Mouse (Mus musculus) embryonic stem cell, embryonic (primary cell): ENCODE data around the gene Tnrc18.

Experiments used
- CTCF ChIA-PET, 4 experiments: fragments of 300-600 bp in 2 of 4; fragments of 350-600 bp in 2 of 4; sonication (Branson Sonifier 250); formaldehyde crosslinking; loops; one replicate each; lab custom pipeline; 2022; ENCODE audit warnings: inconsistent platforms in 2 of 4; lab: Charles Lee
- POLR2A ChIA-PET, 4 experiments: fragments of 300-600 bp in 2 of 4; fragments of 350-600 bp in 2 of 4; sonication (Branson Sonifier 250); formaldehyde crosslinking; loops; one replicate each; lab custom pipeline; 2022; ENCODE audit warnings: antibody characterized with exemption in 4 of 4, inconsistent platforms in 1 of 4; lab: Charles Lee

Tnrc18 gene

DNA sequence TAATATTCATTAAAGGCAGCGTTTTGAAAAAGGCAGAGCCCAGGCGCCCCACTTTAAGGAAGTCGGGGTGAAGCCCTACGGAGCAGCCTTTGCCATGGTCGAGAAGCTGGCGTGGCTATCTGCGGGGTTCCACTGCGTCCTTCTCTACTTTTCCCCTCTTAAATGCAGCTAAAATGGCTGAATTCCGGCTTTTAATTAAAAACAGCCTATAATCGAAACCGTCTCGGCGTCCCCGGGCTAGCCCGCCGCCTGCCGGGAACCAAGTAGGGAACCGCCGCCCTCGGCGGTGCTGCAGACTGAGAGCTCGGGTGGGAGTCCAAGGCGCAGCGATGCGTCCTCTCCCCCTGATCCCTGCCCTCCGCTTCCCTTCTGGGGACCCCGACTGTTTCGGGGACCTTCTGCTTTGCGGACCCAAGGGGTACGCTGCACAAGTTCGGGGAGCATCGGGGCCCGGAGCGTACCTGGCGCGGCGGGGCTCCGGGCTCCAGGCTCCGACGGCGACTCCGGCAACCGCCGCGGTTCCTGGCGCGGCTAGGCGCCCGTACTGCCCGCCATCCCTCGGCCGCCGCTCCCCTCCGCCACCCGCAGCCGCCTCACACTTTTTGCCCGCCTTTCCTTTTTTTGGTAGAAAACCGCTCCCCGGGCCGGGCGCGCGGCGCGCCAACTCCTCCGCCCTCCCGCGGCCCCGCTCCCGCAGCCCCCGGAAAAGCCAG lies 495 bp downstream of the Tnrc18 start:
- CTCF ChIA-PET: interaction anchor here (0.5 to 1.9 kb wide), 9 partner anchors 13 to 99 kb away, joined by 3 to 6 read pairs (median 3); no protein-coding TSS in a partner anchor
- POLR2A ChIA-PET: interaction anchor here (0.5 to 16.7 kb wide), 40 partner anchors 7 to 376 kb away, joined by 3 to 281 read pairs (median 4); partner anchors contain the start of gene Actb (in 2 of the 4)

DNA sequence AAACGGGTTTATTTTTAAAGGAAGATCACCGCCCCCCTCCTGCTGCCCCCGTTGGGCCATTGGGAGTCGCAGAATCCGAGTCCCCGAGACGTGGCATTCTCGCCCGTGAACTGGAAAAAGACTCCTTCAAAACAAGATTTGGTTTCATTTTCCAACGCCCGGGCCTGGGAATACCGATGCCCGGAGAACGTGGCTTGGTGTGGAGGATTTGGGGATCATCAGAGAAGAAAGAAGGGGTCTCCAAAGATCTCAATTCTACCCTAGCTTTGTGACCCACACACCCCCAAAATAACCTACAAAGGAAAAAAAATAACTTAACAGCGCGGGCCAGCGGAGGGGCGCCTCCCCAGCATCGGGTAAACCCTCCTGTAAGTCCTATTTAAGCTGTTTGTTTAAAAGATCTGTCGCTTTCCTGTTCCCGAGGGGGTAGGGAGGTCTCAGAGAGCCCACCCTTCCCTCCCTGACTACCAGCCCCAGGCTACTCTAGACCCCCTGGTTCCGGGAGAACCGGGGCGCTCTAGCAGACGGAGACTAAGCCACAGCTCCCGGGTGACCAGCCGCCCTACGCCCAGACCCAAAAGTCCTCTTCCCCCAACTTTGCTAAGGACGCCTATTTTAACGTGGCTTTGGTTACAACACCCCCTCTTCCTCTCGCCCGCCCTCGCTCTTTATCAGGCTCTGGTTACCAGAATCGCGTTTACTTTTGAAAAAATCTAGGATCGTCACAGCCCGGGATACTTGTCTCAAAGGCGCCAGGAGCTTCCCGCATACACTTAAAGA lies 1.2 kb downstream of the Tnrc18 start:
- POLR2A ChIA-PET: interaction anchor here (0.5 to 16.7 kb wide), 29 partner anchors 7 to 350 kb away, joined by 3 to 281 read pairs (median 5); partner anchors contain the start of genes Actb (in 2 of the 4) and Mmd2 (in 1 of the 4)

DNA sequence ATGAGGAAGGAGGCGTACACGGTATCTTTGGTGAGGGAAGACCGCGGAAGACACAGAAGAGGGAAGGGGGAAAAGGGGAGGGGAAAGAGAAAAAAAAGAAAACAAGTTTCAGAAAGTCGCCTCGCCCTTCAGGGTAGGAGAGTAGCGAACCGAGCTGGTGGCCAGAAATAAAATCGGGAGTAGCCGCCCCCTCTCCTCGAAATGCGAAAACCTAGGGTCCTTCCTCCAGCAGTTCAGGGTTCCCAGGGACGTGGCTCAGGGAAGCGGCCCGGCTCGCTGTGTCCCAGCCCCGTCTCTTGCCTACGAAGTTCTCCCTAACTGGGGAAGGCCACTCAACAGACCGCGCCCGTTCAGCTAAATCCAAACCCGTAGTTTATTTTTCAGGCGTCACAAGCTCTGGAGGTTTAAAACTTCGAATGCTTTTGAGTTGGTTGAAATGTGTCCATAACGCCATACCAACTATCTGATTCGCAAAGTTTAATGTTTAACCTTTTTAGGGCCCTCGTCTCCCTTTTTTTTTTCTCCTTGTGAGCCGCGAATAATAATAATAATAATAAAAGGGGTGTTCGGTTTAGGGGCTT lies 2.0 kb downstream of the Tnrc18 start:
- POLR2A ChIA-PET: interaction anchor here (0.5 to 16.7 kb wide), 16 partner anchors 8 to 207 kb away, joined by 3 to 281 read pairs (median 4); partner anchors contain the start of genes Actb (in 1 of the 4) and Mmd2 (in 1 of the 4)
- CTCF ChIA-PET: interaction anchor here in 1 of 4 experiments (1.0 kb wide), 1 partner anchor 98 kb away, joined by 3 read pairs; no protein-coding TSS in a partner anchor

More for the DNA sequence above, 1.2 kb downstream of the Tnrc18 start:
- CTCF ChIA-PET: interaction anchor here in 3 of 4 experiments (0.8 to 1.9 kb wide), 4 partner anchors 12 to 99 kb away, joined by 3 to 6 read pairs (median 4); no protein-coding TSS in a partner anchor

GRCm38 (mm10) chr5:142814711-142815420 lies 2.6 kb downstream of the Tnrc18 start:
- ChIA-PET CTCF (no interaction called here), POLR2A (interaction anchor here in 3 of 4 experiments (1.4 to 16.7 kb wide), 9 partner anchors 7 to 147 kb away, joined by 3 to 281 read pairs (median 11); partner anchors contain the start of gene Actb (in 1 of the 3))

GRCm38 (mm10) chr5:142814161-142814651 lies 3.3 kb downstream of the Tnrc18 start:
- ChIA-PET CTCF (interaction anchor here in 1 of 4 experiments (0.6 kb wide), 1 partner anchor 473 kb away, joined by 9 read pairs; no protein-coding TSS in a partner anchor), POLR2A (interaction anchor here (0.5 to 16.7 kb wide), 10 partner anchors 9 to 92 kb away, joined by 3 to 281 read pairs (median 4); partner anchors contain the start of gene Actb (in 1 of the 4))

- POLR2A ChIA-PET: interaction anchor here (0.5 to 16.7 kb wide), 16 partner anchors 7 to 148 kb away, joined by 3 to 281 read pairs (median 4); partner anchors contain the start of genes Actb (in 1 of the 4) and Tnrc18 (in 1 of the 4)
- CTCF ChIA-PET: interaction anchor here in 2 of 4 experiments (0.6 to 1.3 kb wide), 3 partner anchors 10 to 474 kb away, joined by 3 to 9 read pairs (median 5); no protein-coding TSS in a partner anchor
These were observed 3.7 kb downstream of the Tnrc18 start for GRCm38 (mm10) chr5:142813722-142814111.

DNA sequence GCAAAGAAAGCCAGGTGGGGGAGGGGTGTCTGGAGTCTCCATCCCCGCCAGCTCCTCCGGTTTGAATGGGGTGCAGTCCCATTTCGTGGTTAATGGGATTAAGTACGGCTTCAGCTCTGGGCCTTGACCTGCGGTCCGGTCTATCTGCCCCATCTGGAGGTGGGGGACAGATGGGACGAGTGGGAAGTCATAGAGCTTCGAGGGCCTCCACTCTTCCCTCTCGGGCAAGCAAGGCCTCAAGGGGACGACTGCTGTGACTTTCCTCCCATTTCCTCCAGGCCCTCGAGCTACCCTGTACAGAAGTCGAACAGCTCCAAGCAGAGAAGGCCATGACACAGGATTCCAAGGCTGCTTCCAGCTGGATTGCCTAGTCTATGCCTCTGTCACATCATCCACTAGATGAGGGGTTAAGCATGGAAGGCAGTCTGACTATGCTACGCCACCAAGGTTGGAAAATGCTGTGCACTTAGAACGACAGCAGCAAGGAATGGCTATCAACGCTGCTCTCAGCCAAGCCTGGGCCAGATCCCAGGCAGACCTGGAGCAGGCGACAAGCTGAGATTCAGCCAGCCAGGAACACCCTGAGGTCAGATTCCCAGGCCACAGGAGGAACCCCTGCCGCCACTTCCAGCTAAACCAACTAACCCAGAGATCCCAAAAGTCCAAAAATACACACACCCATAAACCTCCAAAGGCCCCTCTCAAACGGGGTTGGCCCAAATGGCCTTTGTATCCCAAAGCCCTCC lies 4.3 kb downstream of the Tnrc18 start:
- ChIA-PET CTCF (interaction anchor here in 2 of 4 experiments (0.7 to 1.3 kb wide), 3 partner anchors 10 to 315 kb away, joined by 3 to 5 read pairs (median 3); no protein-coding TSS in a partner anchor), POLR2A (interaction anchor here (0.5 to 16.7 kb wide), 19 partner anchors 8 to 150 kb away, joined by 3 to 281 read pairs (median 3); partner anchors contain the start of genes Actb (in 1 of the 4), Fbxl18 (in 1 of the 4) and Tnrc18 (in 1 of the 4))

- CTCF ChIA-PET: interaction anchor here in 2 of 4 experiments (0.7 to 1.3 kb wide), 2 partner anchors 45 to 315 kb away, joined by 3 read pairs; no protein-coding TSS in a partner anchor
- POLR2A ChIA-PET: interaction anchor here (0.6 to 16.7 kb wide), 15 partner anchors 8 to 150 kb away, joined by 3 to 281 read pairs (median 4); partner anchors contain the start of genes Fbxl18 (in 1 of the 4) and Tnrc18 (in 1 of the 4)
These were observed 4.9 kb downstream of the Tnrc18 start for GRCm38 (mm10) chr5:142812621-142812975.

DNA sequence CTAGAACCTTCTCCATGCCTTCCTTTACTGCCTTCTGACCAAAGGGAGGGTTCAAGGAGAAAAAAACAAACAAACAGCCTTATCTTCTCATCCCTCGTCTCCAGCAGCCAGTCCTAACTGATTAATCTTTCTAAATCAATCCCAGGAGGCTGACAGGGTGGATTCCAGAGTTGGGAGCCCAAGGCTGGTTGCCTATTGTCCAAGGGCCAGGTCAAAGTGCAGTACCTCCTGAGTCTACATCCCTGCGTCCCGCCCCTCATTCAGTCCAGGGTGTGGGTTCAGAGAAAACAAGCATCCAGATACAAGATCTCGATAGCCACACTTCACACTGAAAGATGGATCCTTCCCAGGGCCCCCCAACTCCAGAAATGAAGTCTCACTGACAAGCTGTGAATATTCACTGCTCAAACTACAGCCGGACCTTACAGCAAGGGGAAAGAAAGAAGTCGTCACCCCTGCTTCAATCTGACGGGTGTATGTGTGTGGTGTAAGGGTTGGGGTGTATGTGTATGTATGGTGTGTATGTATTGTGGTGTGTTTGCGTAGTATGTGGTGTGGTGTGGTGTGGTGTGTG lies 5.5 kb downstream of the Tnrc18 start:
- CTCF ChIA-PET: interaction anchor here in 1 of 4 experiments (1.0 kb wide), 1 partner anchor 42 kb away, joined by 3 read pairs; no protein-coding TSS in a partner anchor
- POLR2A ChIA-PET: interaction anchor here in 2 of 4 experiments (0.6 to 16.7 kb wide), 8 partner anchors 9 to 150 kb away, joined by 3 to 281 read pairs (median 11); partner anchors contain the start of genes Fbxl18 (in 1 of the 2) and Tnrc18 (in 1 of the 2)

DNA sequence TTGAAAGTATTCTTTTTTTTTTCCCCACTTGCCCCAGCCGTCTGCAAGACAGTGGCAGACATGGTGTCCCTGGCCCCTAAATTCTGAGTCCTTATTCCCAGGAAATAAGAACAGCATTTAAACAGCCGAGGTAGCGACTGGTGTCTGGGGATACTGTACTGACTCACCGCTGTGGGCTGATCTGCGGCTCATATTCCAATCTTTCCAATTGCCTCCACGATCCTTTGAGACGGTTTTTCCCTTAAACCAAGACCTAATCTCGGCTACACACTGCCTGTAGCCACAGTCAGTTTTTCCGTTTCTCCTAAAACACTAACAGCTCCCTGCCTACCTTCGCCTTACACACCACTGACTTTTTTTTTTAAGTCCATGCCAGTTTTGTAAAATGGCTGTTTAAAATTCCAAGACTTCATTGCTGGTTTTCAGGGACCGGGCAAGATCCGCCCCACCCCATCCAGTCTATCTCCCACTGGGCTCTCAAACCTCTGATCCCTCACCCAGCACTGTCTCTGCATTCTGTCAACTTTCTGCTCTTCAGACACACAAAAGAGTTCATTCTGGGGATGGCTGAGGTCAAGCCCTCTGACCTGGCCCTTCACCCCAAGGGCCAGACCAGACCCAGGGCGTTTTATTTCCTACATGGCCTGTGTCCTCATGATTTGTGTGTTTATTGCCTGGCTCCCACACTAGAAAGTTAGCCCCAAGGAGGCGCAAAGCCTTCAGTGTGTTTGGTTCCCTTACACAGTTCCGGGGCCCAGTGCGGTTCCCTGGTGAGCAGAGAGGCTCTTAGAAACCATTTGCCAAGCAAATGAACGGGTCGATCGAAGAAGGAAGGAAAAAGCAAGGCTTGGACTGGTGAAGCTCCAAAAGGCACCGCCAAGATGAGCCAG lies 6.5 kb downstream of the Tnrc18 start:
- ChIA-PET POLR2A (interaction anchor here (0.6 to 16.7 kb wide), 10 partner anchors 8 to 262 kb away, joined by 3 to 281 read pairs (median 4); partner anchors contain the start of gene Tnrc18 (in 1 of the 4)), CTCF (interaction anchor here in 2 of 4 experiments (0.6 to 1.0 kb wide), 4 partner anchors 43 to 114 kb away, joined by 3 to 4 read pairs (median 3); no protein-coding TSS in a partner anchor)

DNA sequence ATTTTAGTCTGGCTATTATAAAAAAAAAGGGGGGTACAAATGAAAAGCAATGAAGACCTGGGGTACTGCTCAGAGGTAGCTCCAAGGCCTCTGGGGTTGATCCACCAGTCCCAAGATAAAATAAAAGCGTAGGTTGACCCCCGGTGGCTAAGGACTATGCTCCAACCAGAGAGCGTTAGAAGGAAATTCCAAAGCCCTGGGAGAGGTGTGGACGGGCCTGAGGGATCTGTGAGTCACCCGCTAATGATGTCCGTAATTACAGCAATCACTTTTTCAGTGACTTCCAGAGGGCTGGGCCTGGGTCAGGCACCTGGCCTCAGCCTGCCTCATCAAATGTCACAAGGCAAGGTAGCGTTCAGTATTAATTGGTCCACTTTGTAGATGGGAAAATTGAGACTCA lies 9.8 kb downstream of the Tnrc18 start:
- ChIA-PET CTCF (interaction anchor here in 3 of 4 experiments (0.6 to 1.3 kb wide), 6 partner anchors 14 to 1191 kb away, joined by 3 read pairs; no protein-coding TSS in a partner anchor), POLR2A (interaction anchor here (0.6 to 8.0 kb wide), 15 partner anchors 8 to 131 kb away, joined by 3 to 105 read pairs (median 4); partner anchors contain the start of genes Tnrc18 (in 2 of the 4) and Fbxl18 (in 1 of the 4))

DNA sequence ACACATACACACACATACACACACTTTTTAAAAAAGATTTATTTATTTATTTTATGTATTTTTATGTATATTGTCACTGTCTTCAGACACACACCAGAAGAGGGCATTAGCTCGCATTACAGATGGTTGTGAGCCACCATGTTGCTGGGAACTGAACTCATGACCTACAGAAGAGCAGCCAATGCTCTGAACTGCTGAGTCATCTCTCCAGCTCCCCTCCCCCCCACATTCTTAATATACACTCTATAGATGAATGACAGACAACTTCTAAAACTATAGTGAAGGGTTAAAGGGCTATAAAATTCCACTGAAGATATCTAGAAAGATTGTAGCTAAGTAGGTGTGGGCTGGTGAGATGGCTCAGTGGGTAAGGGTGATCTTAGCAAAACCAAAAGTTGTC lies 13.7 kb downstream of the Tnrc18 start:
- ChIA-PET CTCF (interaction anchor here in 3 of 4 experiments (0.6 to 2.1 kb wide), 5 partner anchors 17 to 298 kb away, joined by 3 to 7 read pairs (median 3); no protein-coding TSS in a partner anchor), POLR2A (interaction anchor here in 3 of 4 experiments (0.8 to 13.0 kb wide), 9 partner anchors 12 to 102 kb away, joined by 3 to 281 read pairs (median 6); partner anchors contain the start of genes Tnrc18 (in 3 of the 3) and Actb (in 2 of the 3))

- POLR2A ChIA-PET: interaction anchor here (0.6 to 13.0 kb wide), 14 partner anchors 13 to 1103 kb away, joined by 3 to 281 read pairs (median 4); partner anchors contain the start of genes Tnrc18 (in 2 of the 4) and Actb (in 1 of the 4)
- CTCF ChIA-PET: interaction anchor here in 1 of 4 experiments (0.6 kb wide), 1 partner anchor 54 kb away, joined by 12 read pairs; no protein-coding TSS in a partner anchor
These were observed 14.6 kb downstream of the Tnrc18 start for GRCm38 (mm10) chr5:142802884-142803283.

DNA sequence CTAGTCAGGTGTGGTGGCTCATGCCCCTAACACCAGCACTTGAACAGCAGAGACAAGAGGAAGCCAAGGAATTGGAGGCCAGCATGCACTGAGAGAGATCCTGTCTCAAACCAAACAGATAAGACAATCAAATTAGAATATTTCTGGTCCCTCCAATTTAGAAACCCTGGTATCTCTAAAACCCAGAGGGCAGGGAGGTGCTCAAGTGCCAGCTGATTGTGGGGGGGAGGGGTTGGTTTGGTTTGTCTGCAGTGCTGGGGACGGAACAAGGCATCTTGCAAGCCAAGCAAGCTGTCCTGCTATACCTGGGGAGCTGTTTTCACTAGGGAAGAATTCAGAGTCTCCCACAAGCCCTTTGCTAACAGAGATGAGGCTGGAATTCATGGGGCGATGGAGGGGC lies 15.5 kb downstream of the Tnrc18 start:
- CTCF ChIA-PET: interaction anchor here in 2 of 4 experiments (0.6 to 0.7 kb wide), 2 partner anchors 43 to 797 kb away, joined by 3 read pairs; no protein-coding TSS in a partner anchor
- POLR2A ChIA-PET: interaction anchor here (0.5 to 13.0 kb wide), 14 partner anchors 12 to 321 kb away, joined by 3 to 281 read pairs (median 3); partner anchors contain the start of genes Tnrc18 (in 2 of the 4) and Actb (in 1 of the 4)
